Mouse (Mus musculus): ENCODE measurements around the gene Shank2. TPM values are rescaled to one million over a fixed set of nuclear protein-coding genes. Genes with fewer than 3 reads are reported as not detected.

The Shank2 gene
- polyA plus RNA-seq, 1 experiment from 2014 or later, result 1.7 TPM

DNA sequence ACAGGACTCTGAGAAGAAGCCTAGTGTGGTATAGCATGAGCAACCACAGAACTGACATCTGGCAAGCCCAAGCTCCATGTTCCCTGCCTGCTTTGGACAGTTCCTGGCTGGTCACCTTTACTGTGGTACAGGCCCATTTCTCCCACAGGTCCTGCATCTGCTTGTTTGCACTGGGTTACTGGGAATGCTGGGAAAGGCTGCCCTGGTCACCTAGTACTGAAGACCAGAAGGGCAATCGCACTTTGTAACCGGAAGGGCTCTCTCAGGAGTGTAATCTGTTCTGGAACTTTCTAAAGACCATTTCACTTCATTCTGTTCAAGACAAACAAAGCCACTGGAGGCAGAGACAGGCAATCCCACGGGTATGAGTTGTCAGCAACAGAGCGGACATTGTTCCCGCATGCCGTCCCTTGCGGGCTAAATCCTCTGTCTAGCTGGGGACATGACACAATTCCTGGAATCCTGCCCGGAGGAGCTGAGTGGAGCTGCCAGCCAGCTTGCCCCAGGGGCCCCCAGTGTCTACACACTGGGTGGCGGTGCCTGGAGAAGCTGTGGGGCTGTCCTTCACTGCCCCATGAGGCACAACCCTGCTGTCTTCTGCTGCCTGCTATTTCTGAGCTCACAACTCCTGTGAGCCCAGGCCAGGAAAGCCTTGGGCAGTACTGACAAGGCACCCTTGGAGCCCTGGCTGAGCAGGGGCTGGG, 36.4 kb downstream of the Shank2 start:
- DNase-seq (ENCODE audit: low spot score), result no peak
- H3K4me2 ChIP-seq (ENCODE audit: low read length), result no peak overlapping the region
- H3K9me3 ChIP-seq (ENCODE audit: control insufficient read depth, low read length), result no peaks in the 10 kb centered on the region
- 67% methylated on average over 9 of the region's 9 CpGs for WGBS
- no peak overlapping the region for H3K9ac ChIP-seq (ENCODE audit: low read length)
- H3K4me1 ChIP-seq (replicated peaks; ENCODE audit: control insufficient read depth, insufficient read depth, low read length), result no peaks in the 10 kb centered on the region
- H3K36me3 ChIP-seq (ENCODE audit: control insufficient read depth, insufficient read depth, low read length), result no peaks in the 10 kb centered on the region
- H3K27ac ChIP-seq (ENCODE audit: low read depth), result no peak overlapping the region
- no peak for ATAC-seq (replicated peaks; ENCODE audit: low FRiP score, low TSS enrichment, low read depth)
- H3K4me3 ChIP-seq (ENCODE audit: low read depth, low read length), result no peak overlapping the region
- H3K27me3 ChIP-seq (replicated peaks; ENCODE audit: control insufficient read depth, insufficient read depth, low read length), result no peaks in the 10 kb centered on the region

DNA sequence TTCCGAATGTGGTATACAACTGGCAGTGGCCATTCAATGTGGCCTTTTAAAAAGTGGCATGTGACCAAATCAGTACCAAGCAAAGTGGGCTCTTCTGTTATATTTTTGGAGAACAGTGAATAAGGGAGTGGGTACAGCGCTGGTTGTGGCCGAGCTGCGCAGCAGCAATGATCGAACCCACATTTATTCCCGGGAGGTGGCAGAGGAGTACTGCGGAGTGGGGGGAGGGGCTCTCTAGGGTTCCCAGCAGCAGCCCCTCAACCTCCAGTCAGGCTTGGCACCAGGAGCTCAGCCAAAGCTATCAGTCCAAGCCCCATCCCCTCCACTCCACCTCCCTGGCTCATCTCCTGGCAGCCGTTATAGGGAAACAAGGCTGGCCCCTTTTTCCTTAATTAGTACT, 37.0 kb downstream of the Shank2 start:
- DNase-seq (ENCODE audit: low spot score) (no peak), ATAC-seq (replicated peaks; ENCODE audit: low FRiP score, low TSS enrichment, low read depth) (no peak)
- Histone ChIP-seq H3K36me3 (ENCODE audit: control insufficient read depth, insufficient read depth, low read length) (no peaks in the 10 kb centered on the region), H3K9ac (ENCODE audit: low read length) (no peak overlapping the region), H3K27ac (ENCODE audit: low read depth) (no peak overlapping the region), H3K9me3 (ENCODE audit: control insufficient read depth, low read length) (no peaks in the 10 kb centered on the region), H3K4me3 (ENCODE audit: low read depth, low read length) (no peak overlapping the region), H3K4me1 (replicated peaks; ENCODE audit: control insufficient read depth, insufficient read depth, low read length) (no peaks in the 10 kb centered on the region), H3K27me3 (replicated peaks; ENCODE audit: control insufficient read depth, insufficient read depth, low read length) (no peaks in the 10 kb centered on the region), H3K4me2 (ENCODE audit: low read length) (no peak overlapping the region)
- WGBS, result 78% methylated on average over 8 of the region's 8 CpGs

DNA sequence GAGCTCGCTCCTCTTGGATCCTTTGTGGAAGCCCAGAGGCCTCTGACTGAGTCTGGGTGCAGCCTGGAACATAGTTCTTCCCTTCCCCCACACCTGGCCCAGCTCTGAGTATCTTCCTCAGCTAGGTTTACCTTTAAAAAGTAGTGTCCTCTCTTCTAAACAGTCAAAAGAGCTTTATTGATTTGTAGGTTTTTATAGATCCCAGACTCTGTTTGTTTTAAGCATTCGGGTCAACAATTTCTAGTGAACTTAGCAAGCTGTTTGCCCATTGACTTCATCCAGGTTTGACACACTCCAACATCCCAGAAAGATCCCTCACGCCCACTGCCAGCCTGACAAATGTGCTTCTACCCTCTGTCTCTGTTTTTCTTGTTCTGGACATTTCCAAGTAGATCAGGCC, 38.6 kb downstream of the Shank2 start:
- no peaks in the 10 kb centered on the region for H3K27me3 ChIP-seq (replicated peaks; ENCODE audit: control insufficient read depth, insufficient read depth, low read length)
- H3K4me1 ChIP-seq (replicated peaks; ENCODE audit: control insufficient read depth, insufficient read depth, low read length), result no peaks in the 10 kb centered on the region
- no peak overlapping the region for H3K9ac ChIP-seq (ENCODE audit: low read length)
- no peak overlapping the region for H3K27ac ChIP-seq (ENCODE audit: low read depth)
- H3K36me3 ChIP-seq (ENCODE audit: control insufficient read depth, insufficient read depth, low read length), result no peaks in the 10 kb centered on the region
- 45% methylated on average over 3 of the region's 3 CpGs for WGBS
- DNase-seq (ENCODE audit: low spot score), result no peak
- no peak for ATAC-seq (replicated peaks; ENCODE audit: low FRiP score, low TSS enrichment, low read depth)
- H3K4me2 ChIP-seq (ENCODE audit: low read length), result no peak overlapping the region
- no peak overlapping the region for H3K4me3 ChIP-seq (ENCODE audit: low read depth, low read length)
- no peaks in the 10 kb centered on the region for H3K9me3 ChIP-seq (ENCODE audit: control insufficient read depth, low read length)

DNA sequence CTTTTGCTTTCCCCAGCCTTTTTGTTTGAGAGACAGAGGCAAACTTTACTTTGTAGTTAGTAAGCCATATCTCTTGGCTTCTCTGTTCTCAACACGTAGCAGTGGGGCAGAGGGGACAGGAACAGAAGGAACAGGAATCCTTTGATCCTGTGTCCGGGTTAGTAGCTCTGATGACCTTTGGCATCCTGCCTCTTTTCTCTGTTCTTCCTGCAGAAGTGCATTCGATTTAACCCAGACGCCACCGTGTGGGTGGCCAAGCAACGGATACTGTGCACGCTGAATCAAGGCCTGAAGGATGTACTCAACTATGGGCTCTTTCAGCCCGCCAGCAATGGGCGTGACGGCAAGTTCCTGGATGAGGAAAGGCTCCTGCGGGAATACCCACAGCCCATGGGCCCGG, 50.3 kb downstream of the Shank2 start:
- Histone ChIP-seq H3K4me1 (replicated peaks; ENCODE audit: control insufficient read depth, insufficient read depth, low read length) (no peaks in the 10 kb centered on the region; the same call in 1 of the 2 replicates), H3K27ac (ENCODE audit: low read depth) (no peak overlapping the region), H3K4me3 (ENCODE audit: low read depth, low read length) (no peak overlapping the region), H3K4me2 (ENCODE audit: low read length) (no peak overlapping the region), H3K27me3 (replicated peaks; ENCODE audit: control insufficient read depth, insufficient read depth, low read length) (no peaks in the 10 kb centered on the region), H3K9ac (ENCODE audit: low read length) (no peak overlapping the region), H3K9me3 (ENCODE audit: control insufficient read depth, low read length) (no peaks in the 10 kb centered on the region), H3K36me3 (ENCODE audit: control insufficient read depth, insufficient read depth, low read length) (no peaks in the 10 kb centered on the region)
- ATAC-seq (replicated peaks; ENCODE audit: low FRiP score, low TSS enrichment, low read depth), result 0 out of 2 replicates have a peak, but pooled peaks have one; percentile 32
- 4% methylated on average over 12 of the region's 12 CpGs for WGBS
- DNase-seq (ENCODE audit: low spot score), result peak; percentile 68

DNA sequence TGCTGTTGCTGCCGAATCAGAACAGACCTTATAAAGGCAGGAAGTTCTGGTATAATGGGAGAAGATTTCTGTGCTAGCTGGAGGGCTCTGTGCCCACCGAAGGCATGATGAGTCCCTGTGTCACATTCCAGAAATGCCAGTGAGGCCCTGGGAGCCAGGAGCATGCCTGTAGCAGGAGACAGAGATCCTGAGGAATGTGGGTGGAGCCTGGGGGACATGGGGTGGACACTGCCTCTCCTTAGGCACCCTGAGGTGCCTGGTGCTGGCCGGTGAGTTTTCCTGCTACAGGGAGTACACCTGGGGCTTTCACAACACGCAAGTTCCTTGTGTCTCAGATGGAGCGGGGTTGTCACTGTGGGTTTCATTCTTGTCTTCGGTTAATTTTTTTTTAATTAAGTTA, 53.5 kb downstream of the Shank2 start:
- H3K27ac ChIP-seq (ENCODE audit: low read depth), result no peak overlapping the region
- no peaks in the 10 kb centered on the region for H3K9me3 ChIP-seq (ENCODE audit: control insufficient read depth, low read length)
- no peak overlapping the region for H3K9ac ChIP-seq (ENCODE audit: low read length)
- no peak overlapping the region for H3K4me2 ChIP-seq (ENCODE audit: low read length)
- no peaks in the 10 kb centered on the region for H3K27me3 ChIP-seq (replicated peaks; ENCODE audit: control insufficient read depth, insufficient read depth, low read length)
- no peaks in the 10 kb centered on the region for H3K36me3 ChIP-seq (ENCODE audit: control insufficient read depth, insufficient read depth, low read length)
- H3K4me1 ChIP-seq (replicated peaks; ENCODE audit: control insufficient read depth, insufficient read depth, low read length), result no peaks in the 10 kb centered on the region; the same call in 1 of the 2 replicates
- no peak for ATAC-seq (replicated peaks; ENCODE audit: low FRiP score, low TSS enrichment, low read depth)
- WGBS, result 56% methylated on average over 6 of the region's 6 CpGs
- no peak for DNase-seq (ENCODE audit: low spot score)
- H3K4me3 ChIP-seq (ENCODE audit: low read depth, low read length), result no peak overlapping the region

DNA sequence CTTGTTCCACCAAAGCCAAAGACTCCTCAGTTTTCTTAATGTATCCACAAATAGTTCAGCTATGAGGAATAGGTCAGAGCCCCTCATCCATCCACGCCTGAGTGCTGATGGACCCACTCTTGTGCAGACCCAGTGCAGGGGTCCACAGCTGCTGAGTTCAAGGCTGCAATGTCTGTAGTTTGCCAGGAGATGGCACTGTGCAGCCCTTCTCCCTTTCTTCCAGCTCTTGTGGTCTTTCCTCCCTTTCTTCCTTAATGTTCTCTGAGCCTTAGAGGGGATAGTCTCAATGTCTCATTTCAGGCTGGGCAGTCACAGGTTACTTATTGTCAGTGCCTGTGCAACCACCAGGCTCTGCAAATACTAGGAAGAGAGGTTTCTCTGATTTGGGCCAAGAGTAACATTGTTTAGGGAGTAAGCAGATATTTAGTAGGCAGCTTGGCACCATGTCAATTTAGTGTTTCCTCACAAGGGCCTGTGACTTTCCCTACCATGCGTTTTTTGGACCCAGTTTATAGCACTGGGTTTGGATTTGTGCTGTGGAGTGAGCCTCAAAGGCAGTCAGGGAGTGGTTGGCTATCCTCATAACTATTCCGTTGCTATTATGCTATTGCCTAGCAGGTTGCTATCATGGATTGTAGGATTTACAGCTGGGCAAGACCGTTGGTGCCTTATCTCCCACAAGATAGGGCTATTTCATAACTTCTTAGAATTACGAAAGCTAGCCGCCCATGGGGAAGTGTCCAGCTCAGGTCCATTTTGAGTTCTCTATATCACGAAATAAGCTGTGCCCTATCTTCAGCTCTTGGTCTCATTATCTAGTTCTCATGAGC, 54.2 kb downstream of the Shank2 start:
- H3K4me2 ChIP-seq (ENCODE audit: low read length), result no peak overlapping the region
- ATAC-seq (replicated peaks; ENCODE audit: low FRiP score, low TSS enrichment, low read depth), result no peak; the same call in 1 of the 2 replicates
- WGBS, result 70% methylated on average over 7 of the region's 7 CpGs
- H3K36me3 ChIP-seq (ENCODE audit: control insufficient read depth, insufficient read depth, low read length), result no peaks in the 10 kb centered on the region
- no peak overlapping the region for H3K9ac ChIP-seq (ENCODE audit: low read length)
- H3K27ac ChIP-seq (ENCODE audit: low read depth), result no peak overlapping the region
- no peaks in the 10 kb centered on the region for H3K9me3 ChIP-seq (ENCODE audit: control insufficient read depth, low read length)
- no peaks in the 10 kb centered on the region; the same call in 1 of the 2 replicates for H3K4me1 ChIP-seq (replicated peaks; ENCODE audit: control insufficient read depth, insufficient read depth, low read length)
- no peak overlapping the region for H3K4me3 ChIP-seq (ENCODE audit: low read depth, low read length)
- H3K27me3 ChIP-seq (replicated peaks; ENCODE audit: control insufficient read depth, insufficient read depth, low read length), result no peaks in the 10 kb centered on the region
- peak; percentile 63 for DNase-seq (ENCODE audit: low spot score)

DNA sequence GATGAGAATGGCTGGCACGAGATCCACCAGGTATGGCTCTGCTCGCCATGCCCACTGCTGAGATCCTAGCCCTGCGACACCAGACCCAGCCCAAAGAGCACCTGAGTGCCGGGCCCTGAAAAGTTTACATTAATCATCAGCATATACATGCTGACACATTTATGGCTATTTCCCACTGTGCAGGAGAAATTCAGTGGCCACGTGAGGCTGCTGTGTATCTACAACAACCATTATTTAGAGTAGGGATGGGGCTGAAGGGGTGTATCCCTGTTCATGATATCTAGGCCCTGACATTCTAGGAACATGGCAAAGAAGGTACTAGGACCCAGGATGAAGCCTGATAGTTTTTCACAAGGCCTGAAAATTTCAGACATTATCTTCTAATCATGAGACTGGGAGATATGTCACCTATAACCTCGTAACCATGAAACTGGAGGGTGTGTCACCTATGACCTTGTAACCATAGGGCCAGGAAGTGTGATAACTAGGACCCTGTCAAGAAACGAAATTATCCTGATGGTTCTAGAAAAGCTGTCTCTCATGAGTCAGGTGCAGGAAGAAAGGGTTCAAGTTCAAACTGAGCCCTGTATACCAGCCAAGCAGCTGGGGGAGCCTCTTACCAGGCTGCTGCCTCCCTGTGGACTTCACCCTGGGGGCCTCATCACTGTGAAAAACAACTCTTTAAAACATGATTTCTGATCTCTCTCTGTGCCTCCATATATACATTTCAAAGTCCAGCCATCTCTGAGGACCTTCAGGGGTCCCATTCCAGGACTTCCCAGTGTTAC, 68.6 kb downstream of the Shank2 start:
- Histone ChIP-seq H3K4me1 (replicated peaks; ENCODE audit: control insufficient read depth, insufficient read depth, low read length) (no peaks in the 10 kb centered on the region), H3K4me3 (ENCODE audit: low read depth, low read length) (no peak overlapping the region), H3K9me3 (ENCODE audit: control insufficient read depth, low read length) (no peaks in the 10 kb centered on the region), H3K27ac (ENCODE audit: low read depth) (no peak overlapping the region), H3K27me3 (replicated peaks; ENCODE audit: control insufficient read depth, insufficient read depth, low read length) (no peaks in the 10 kb centered on the region), H3K36me3 (ENCODE audit: control insufficient read depth, insufficient read depth, low read length) (no peaks in the 10 kb centered on the region), H3K4me2 (ENCODE audit: low read length) (no peak overlapping the region), H3K9ac (ENCODE audit: low read length) (no peak overlapping the region)
- DNase-seq (ENCODE audit: low spot score), result no peak
- 58% methylated on average over 7 of the region's 7 CpGs for whole genome bisulfite sequencing
- no peak for ATAC-seq (replicated peaks; ENCODE audit: low FRiP score, low TSS enrichment, low read depth)

DNA sequence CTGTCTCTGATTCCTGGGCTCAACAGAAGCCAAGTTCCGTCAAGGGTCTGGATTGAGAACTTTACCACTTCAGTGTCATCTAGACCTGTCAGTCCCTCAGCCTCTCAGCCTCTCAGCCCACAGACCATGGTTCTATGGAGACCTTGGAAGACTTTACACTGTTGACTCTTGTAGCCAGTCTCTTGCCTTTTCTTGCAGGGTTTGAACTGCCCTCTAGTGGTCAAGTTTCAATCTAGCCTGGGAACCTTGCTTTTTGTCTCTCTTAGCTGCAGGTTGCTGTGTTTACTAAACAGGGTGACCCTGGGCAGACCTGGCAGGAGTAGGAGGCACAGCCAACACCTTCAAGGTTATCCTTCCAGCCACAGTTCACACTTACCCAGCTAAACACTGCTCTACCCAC, 70.5 kb downstream of the Shank2 start:
- Histone ChIP-seq H3K36me3 (ENCODE audit: control insufficient read depth, insufficient read depth, low read length) (no peaks in the 10 kb centered on the region), H3K27me3 (replicated peaks; ENCODE audit: control insufficient read depth, insufficient read depth, low read length) (no peaks in the 10 kb centered on the region), H3K9me3 (ENCODE audit: control insufficient read depth, low read length) (no peaks in the 10 kb centered on the region), H3K4me2 (ENCODE audit: low read length) (no peak overlapping the region), H3K27ac (ENCODE audit: low read depth) (no peak overlapping the region), H3K4me1 (replicated peaks; ENCODE audit: control insufficient read depth, insufficient read depth, low read length) (no peaks in the 10 kb centered on the region), H3K4me3 (ENCODE audit: low read depth, low read length) (no peak overlapping the region), H3K9ac (ENCODE audit: low read length) (no peak overlapping the region)
- 21% methylated on average over 1 of the region's 1 CpGs for WGBS
- DNase-seq (ENCODE audit: low spot score), result no peak
- no peak for ATAC-seq (replicated peaks; ENCODE audit: low FRiP score, low TSS enrichment, low read depth)

Measured in intestine, embryonic 14.5 days (tissue).